Mouse (Mus musculus): ENCODE measurements at regions not wholly inside any gene's neighbourhood (a gene's known extent, or its start where the extent isn't known, plus 50 kb on each side); places are given as distances from the start of the nearest gene placed in this dataset.

GRCm38 (mm10) chr12:57842813-57843212, 278.9 kb downstream of the Ttc6 start:
- TF ChIP-seq POLR2A (IDR thresholded peaks at IDR 0.05; ENCODE audit: low read depth, low read length) (no peak), CTCF (conservative IDR thresholded peaks at IDR 0.05 in 1 of 2, IDR thresholded peaks at IDR 0.05 in 1 of 2; ENCODE audit: low read depth in 2 of 2, low read length in 2 of 2) (no peak), MAZ (IDR thresholded peaks at IDR 0.05; ENCODE audit: low read depth, low read length) (no peak), RCOR1 (conservative IDR thresholded peaks at IDR 0.05; ENCODE audit: low read depth, low read length) (no peak), USF1 (IDR thresholded peaks at IDR 0.05; ENCODE audit: low read depth, low read length) (no peak), JUND (conservative IDR thresholded peaks at IDR 0.05; ENCODE audit: low read depth, low read length) (no peak), EP300 (IDR thresholded peaks at IDR 0.05; ENCODE audit: low read length) (no peak), ZNF384 (IDR thresholded peaks at IDR 0.05; ENCODE audit: low read depth, low read length) (no peak), ETS1 (conservative IDR thresholded peaks at IDR 0.05; ENCODE audit: low read depth, low read length) (no peak), POLR2AphosphoS2 (IDR thresholded peaks at IDR 0.05; ENCODE audit: low read depth, low read length) (no peak), E2F4 (IDR thresholded peaks at IDR 0.05; ENCODE audit: insufficient replicate concordance, low read depth, low read length) (no peak), RAD21 (IDR thresholded peaks at IDR 0.05; ENCODE audit: low read depth, low read length) (no peak), BHLHE40 (IDR thresholded peaks at IDR 0.05; ENCODE audit: low read depth, low read length) (no peak), GABPA (IDR thresholded peaks at IDR 0.05; ENCODE audit: insufficient replicate concordance, low read depth, low read length) (no peak)
